Mouse (Mus musculus) limb, embryonic 10.5 days (tissue): ENCODE data around the gene Fubp1. TPM values are rescaled to one million over a fixed set of nuclear protein-coding genes. Genes with fewer than 3 reads are reported as not detected.
A peak's percentile ranks its signal among the peaks of the same experiment; 100 is the strongest.

ENCODE experiments used
- DNase-seq: peaks from one replicate; pipeline ENCODE4 v3.0.0-alpha.2; 2017; ENCODE audit warnings: low spot score
- H3K27ac ChIP-seq: fragments of 300-500 bp; sonication (generic); 2 replicates; pipeline ENCODE4 v1.5.1; 2016; ENCODE audit warnings: mild to moderate bottlenecking
- H3K27me3 ChIP-seq: fragments of 300-500 bp; sonication (generic); 2 replicates; pipeline ENCODE4 v1.6.1; 2016; ENCODE audit warnings: low read depth, mild to moderate bottlenecking; ENCODE audit not compliant: poor library complexity, severe bottlenecking
- H3K36me3 ChIP-seq: fragments of 300-500 bp; sonication (generic); 2 replicates; pipeline ENCODE4 v1.6.1; 2016; ENCODE audit warnings: mild to moderate bottlenecking, moderate library complexity
- H3K4me1 ChIP-seq: fragments of 300-500 bp; sonication (generic); 2 replicates; pipeline ENCODE4 v1.6.1; 2016
- H3K4me3 ChIP-seq: fragments of 300-500 bp; sonication (generic); 2 replicates; pipeline ENCODE4 v1.5.1; 2016; ENCODE audit warnings: mild to moderate bottlenecking, moderate library complexity
- H3K9me3 ChIP-seq: fragments of 300-500 bp; sonication (generic); replicated peaks from 2 replicates; pipeline ENCODE4 v1.6.1; 2016; ENCODE audit warnings: mild to moderate bottlenecking
- WGBS: fragments of 180-500 bp; shearing (Covaris S2); methylation state at CpG from one replicate; pipeline ENCODE4 v1.1.7; 2016; 5-methylcytosine and 5-hydroxymethylcytosine counted together
- polyA plus RNA-seq: library from polyadenylated mRNA; unstranded; fragments of >200 nt; fragmentation: Nextera tagmentation; extraction: Ambion mirVana; gene quantifications from 2 replicates; pipeline ENCODE4 v1.2.1, GENCODE M21; 2016

The Fubp1 gene
- polyA plus RNA-seq, 1 experiment from 2014 or later: 467 TPM

DNA sequence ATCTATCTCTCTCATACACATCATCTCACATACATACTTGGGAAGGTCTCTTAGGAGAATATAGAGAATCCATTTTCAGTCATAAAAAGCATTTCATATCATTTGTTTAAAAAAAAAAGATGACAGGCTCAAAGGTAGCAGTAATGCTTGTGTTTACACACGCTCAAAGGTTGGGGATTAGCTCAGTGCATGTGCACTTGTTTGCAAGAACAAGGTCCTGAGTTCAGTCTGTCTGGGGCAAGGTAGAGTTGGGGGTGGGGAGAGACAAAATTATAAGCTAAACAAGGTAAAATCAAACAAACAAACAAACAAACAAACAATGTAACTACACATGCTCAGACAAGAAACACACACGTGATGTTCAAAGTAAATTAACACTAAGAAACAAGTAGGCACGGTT is 9.0 kb upstream of the Fubp1 start:
- Histone ChIP-seq H3K27ac (no peak overlapping the region), H3K4me3 (no peak overlapping the region), H3K27me3 (no peaks in the 10 kb centered on the region), H3K9me3 (no peaks in the 10 kb centered on the region), H3K4me1 (no peaks in the 10 kb centered on the region), H3K36me3 (no peaks in the 10 kb centered on the region)
- no peak for DNase-seq
- 90% methylated on average over 3 of the region's 3 CpGs for WGBS

GRCm38 (mm10) chr3:152201651-152202050 is 8.6 kb upstream of the Fubp1 start:
- no peak for DNase-seq
- WGBS: 72% methylated on average over 2 of the region's 2 CpGs

GRCm38 (mm10) chr3:152202942-152203341 is 7.3 kb upstream of the Fubp1 start:
- no peak for DNase-seq
- peaks cover 8% of the 10 kb centered on the region for H3K36me3 ChIP-seq
- H3K4me3 ChIP-seq: no peak overlapping the region
- H3K27me3 ChIP-seq: no peaks in the 10 kb centered on the region
- H3K9me3 ChIP-seq: no peaks in the 10 kb centered on the region
- H3K4me1 ChIP-seq: no peaks in the 10 kb centered on the region
- no peak overlapping the region for H3K27ac ChIP-seq

More at GRCm38 (mm10) chr3:152201651-152202050, 8.6 kb upstream of the Fubp1 start:
- Histone ChIP-seq H3K27ac (no peak overlapping the region), H3K27me3 (no peaks in the 10 kb centered on the region), H3K4me1 (no peaks in the 10 kb centered on the region), H3K9me3 (no peaks in the 10 kb centered on the region), H3K4me3 (no peak overlapping the region), H3K36me3 (no peaks in the 10 kb centered on the region)

GRCm38 (mm10) chr3:152203411-152203810 is 6.8 kb upstream of the Fubp1 start:
- WGBS: 90% methylated on average over 6 of the region's 6 CpGs
- H3K27me3 ChIP-seq: no peaks in the 10 kb centered on the region
- DNase-seq: no peak
- 0 out of 2 replicates have a peak, but pooled peaks cover under 1% of the 10 kb centered on the region for H3K4me1 ChIP-seq
- H3K4me3 ChIP-seq: no peak overlapping the region
- H3K9me3 ChIP-seq: no peaks in the 10 kb centered on the region
- no peak overlapping the region for H3K27ac ChIP-seq
- H3K36me3 ChIP-seq: peaks cover 11% of the 10 kb centered on the region

DNA sequence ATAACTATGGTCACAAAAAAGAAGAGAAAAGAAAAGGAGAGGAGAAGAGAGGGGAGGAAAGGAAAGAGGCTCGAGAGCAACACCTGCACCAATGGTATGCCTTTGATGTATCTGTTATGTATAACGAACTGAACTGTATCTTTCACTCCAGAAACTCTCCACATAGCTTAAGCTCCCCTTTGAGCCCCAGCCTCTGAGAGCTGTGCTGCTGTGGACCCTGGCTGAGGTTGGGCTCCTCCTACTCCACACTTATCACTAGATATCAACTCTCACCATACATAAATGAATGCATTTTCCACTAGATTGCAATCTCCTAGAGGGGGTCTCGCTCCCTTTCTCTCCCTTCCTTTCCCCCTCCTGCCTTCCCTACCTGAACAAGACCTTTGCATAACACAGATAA is 6.2 kb upstream of the Fubp1 start:
- no peak for DNase-seq
- Histone ChIP-seq H3K27ac (no peak overlapping the region), H3K9me3 (no peaks in the 10 kb centered on the region), H3K4me1 (peaks cover 6% of the 10 kb centered on the region), H3K36me3 (peaks cover 13% of the 10 kb centered on the region), H3K4me3 (no peak overlapping the region), H3K27me3 (no peaks in the 10 kb centered on the region)
- WGBS: 69% methylated on average over 3 of the region's 3 CpGs

GRCm38 (mm10) chr3:152204577-152204976 is 5.6 kb upstream of the Fubp1 start:
- 85% methylated on average over 3 of the region's 3 CpGs for WGBS
- H3K27me3 ChIP-seq: no peaks in the 10 kb centered on the region

DNA sequence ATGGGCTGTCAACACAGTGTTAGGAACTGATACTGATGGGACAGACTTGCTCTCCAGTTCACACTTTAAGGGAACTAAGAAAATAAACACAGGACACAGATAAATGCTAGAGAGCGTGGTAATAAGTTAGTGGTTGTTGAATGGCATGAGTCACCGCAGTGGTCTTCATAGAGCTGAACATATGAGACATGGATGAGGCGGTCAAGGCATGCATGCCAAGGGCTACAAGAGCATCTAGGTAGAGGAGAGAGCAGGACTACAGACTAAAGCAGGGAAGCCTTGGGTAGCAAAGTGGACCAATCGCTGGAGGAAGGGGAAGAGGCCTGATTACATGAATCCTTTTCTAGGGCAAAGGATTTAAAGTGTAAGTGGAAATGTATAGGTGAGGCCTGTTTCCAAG is 3.1 kb upstream of the Fubp1 start:
- Histone ChIP-seq H3K27me3 (no peaks in the 10 kb centered on the region), H3K4me1 (peaks cover 16% of the 10 kb centered on the region), H3K9me3 (no peaks in the 10 kb centered on the region), H3K4me3 (no peak overlapping the region), H3K36me3 (peaks cover 19% of the 10 kb centered on the region), H3K27ac (no peak overlapping the region)
- 97% methylated on average over 4 of the region's 4 CpGs for WGBS
- DNase-seq: no peak

More at GRCm38 (mm10) chr3:152204577-152204976, 5.6 kb upstream of the Fubp1 start:
- Histone ChIP-seq H3K27ac (no peak overlapping the region), H3K9me3 (no peaks in the 10 kb centered on the region), H3K4me3 (no peak overlapping the region), H3K36me3 (peaks cover 13% of the 10 kb centered on the region), H3K4me1 (peaks cover 10% of the 10 kb centered on the region)
- no peak for DNase-seq

- DNase-seq: no peak
- Histone ChIP-seq H3K4me1 (peaks cover 27% of the 10 kb centered on the region), H3K4me3 (peak overlapping the region; percentile 98; the same call in 1 of the 2 replicates), H3K27me3 (no peaks in the 10 kb centered on the region), H3K9me3 (no peaks in the 10 kb centered on the region), H3K36me3 (peaks cover 29% of the 10 kb centered on the region), H3K27ac (no peak overlapping the region)
- 89% methylated on average over 7 of the region's 7 CpGs for WGBS
Observed at GRCm38 (mm10) chr3:152208096-152208885, 1.9 kb upstream of the Fubp1 start.

DNA sequence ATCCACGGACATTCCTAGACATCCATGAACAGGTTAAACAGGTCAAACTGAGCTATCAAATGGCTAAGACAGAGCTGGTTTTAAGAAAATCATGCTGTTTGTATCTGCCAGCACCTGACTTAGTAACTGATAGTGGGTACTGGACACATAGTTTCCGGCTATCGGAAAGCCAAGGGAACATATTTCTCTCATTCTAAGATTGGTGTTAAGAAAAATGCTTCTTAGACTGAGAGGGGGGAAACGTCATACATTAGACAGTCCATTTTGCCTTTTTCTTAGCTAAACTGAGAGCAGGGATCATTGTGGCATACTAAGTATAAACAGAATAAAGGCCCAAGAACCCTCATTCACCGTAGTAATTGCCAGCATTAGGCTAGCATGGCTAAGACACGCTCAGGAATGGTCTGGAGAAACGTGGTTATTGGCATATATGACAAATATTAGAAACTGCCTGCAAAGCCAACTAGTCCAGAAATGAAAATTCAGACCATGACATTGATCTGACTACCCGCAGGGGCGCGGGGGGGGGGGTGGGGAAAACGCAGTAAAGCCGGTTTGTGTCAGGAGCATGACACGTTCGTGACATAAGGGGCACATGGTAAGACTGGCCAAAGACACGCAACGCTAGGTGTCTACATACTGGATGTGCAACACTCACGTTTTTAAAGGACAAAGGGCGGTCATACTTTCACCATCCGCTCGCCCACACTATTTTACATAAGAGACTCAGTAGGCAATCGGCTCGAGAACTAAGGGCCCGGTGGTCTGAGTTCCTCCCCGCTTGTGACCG is 850 bp upstream of the Fubp1 start:
- peaks cover 30% of the 10 kb centered on the region for H3K4me1 ChIP-seq
- H3K9me3 ChIP-seq: no peaks in the 10 kb centered on the region
- no peaks in the 10 kb centered on the region for H3K27me3 ChIP-seq
- peak overlapping the region; percentile 100 for H3K27ac ChIP-seq
- peak overlapping the region; percentile 98 for H3K4me3 ChIP-seq
- H3K36me3 ChIP-seq: peaks cover 32% of the 10 kb centered on the region
- DNase-seq: peak; percentile 70
- 8% methylated on average over 25 of the region's 25 CpGs for WGBS

DNA sequence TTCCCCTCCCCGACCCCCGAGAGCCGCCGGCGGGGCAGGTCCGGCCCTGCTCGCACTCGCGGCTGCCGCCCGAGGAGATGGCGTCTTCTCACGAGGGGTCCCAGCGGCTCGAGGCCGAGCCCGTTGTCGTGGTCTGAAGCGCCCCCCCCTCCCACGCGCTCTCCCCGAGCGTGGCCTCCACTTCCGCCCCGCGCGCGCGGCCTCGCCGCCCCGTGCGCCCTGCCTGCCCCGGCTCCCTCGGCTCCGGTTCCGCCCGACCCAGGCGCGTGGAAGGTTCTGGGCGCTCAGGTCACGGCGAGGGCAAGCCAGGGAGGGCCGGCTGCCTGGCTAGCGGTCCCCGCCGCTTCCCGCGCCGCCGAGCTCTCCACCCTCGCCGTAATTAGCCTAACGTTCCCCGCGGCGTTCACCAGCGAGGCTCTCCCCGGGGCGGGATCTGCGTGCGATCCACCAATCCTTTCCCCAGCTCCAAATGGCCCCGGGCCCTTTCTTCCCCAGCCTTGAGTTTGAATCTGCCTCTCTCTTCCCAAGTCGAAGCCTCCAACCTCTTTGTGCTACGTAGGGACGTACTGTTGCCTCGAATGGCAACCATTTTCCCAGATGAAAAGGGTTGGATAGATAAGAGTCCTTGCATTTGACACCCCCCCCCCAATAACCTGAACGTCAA is 638 bp downstream of the Fubp1 start:
- Histone ChIP-seq H3K36me3 (peaks cover 46% of the 10 kb centered on the region), H3K27me3 (no peaks in the 10 kb centered on the region), H3K9me3 (no peaks in the 10 kb centered on the region), H3K27ac (peak overlapping the region; percentile 100), H3K4me1 (peaks cover 30% of the 10 kb centered on the region), H3K4me3 (peak overlapping the region; percentile 98)
- DNase-seq: peak; percentile 81
- under 1% methylated on average over 68 of the region's 68 CpGs for WGBS

GRCm38 (mm10) chr3:152211731-152212279 is 1.6 kb downstream of the Fubp1 start:
- Histone ChIP-seq H3K4me1 (peaks cover 30% of the 10 kb centered on the region), H3K27me3 (no peaks in the 10 kb centered on the region), H3K4me3 (peak overlapping the region; percentile 98), H3K27ac (peak overlapping the region; percentile 100), H3K9me3 (no peaks in the 10 kb centered on the region), H3K36me3 (peaks cover 55% of the 10 kb centered on the region)
- no peak for DNase-seq
- 49% methylated on average over 7 of the region's 7 CpGs for WGBS

- 82% methylated on average over 3 of the region's 3 CpGs for WGBS
- Histone ChIP-seq H3K4me3 (peak overlapping the region; percentile 98), H3K36me3 (peaks cover 60% of the 10 kb centered on the region), H3K4me1 (peaks cover 30% of the 10 kb centered on the region), H3K27me3 (no peaks in the 10 kb centered on the region), H3K9me3 (no peaks in the 10 kb centered on the region), H3K27ac (no peak overlapping the region)
- DNase-seq: no peak
Observed at GRCm38 (mm10) chr3:152213416-152213815, 3.2 kb downstream of the Fubp1 start.
